Mouse (Mus musculus): ENCODE measurements around the gene Afap1. TPM values are rescaled to one million over a fixed set of nuclear protein-coding genes. Genes with fewer than 3 reads are reported as not detected.
A peak's percentile ranks its signal among the peaks of the same experiment; 100 is the strongest.

Afap1 gene
- polyA plus RNA-seq (2015; fragmentation: Nextera tagmentation; extraction: Ambion mirVana), result 68.7 and 73.0 TPM in 2 replicates

DNA sequence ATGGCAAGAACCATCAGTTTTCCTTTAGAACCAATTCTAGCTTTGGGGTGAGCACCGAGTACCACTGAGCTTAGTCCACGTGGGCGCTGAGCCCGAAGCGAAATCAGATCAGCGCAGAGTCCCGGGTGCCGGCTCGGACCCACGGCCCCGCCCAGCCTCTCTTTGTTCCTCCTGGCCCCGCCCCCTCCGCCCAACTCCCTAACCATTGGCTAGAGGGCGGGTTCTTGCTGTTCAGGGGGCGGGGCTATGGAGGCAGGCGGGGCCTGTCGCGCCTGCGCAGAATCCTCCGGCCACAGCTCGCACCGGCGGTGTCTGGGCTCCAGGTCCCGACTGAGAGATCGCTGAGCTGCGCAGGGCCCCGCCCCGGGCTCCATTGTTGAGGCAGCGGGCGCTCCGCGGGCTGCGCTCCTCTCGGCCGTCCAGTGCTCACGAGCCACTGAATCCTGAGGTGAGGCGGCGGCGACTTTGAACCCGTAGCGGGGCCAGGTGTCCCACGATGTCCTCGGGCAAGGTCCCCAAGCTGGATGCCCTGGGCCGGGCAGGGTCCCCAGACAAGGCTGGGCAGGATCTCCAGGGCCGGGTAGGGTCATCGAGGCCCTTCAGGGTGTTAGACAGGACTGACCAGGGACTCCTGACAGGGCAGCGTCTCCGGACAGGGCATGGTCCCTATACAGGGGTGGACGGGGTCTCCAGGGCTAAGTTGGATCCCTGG is at the start of gene Afap1:
TSS of gene Afap1 (plus strand) at position 227 of the 712 bp plus-strand sequence.
- H3K36me3 ChIP-seq, result no peaks in the 10 kb centered on the region
- peaks cover 43% of the 10 kb centered on the region for H3K4me1 ChIP-seq (replicated peaks)
- no peaks in the 10 kb centered on the region for H3K27me3 ChIP-seq
- peak within 1 kb of the TSS; percentile 97 for H3K4me2 ChIP-seq (replicated peaks)
- H3K27ac ChIP-seq, result peak within 1 kb of the TSS; percentile 89
- peak; percentile 96 for ATAC-seq
- no peaks in the 10 kb centered on the region for H3K9me3 ChIP-seq
- peak within 1 kb of the TSS; percentile 91 for H3K4me3 ChIP-seq (replicated peaks)
- peak within 1 kb of the TSS; percentile 98 for H3K9ac ChIP-seq (replicated peaks)
- under 1% methylated on average over 49 of the region's 49 CpGs for WGBS

DNA sequence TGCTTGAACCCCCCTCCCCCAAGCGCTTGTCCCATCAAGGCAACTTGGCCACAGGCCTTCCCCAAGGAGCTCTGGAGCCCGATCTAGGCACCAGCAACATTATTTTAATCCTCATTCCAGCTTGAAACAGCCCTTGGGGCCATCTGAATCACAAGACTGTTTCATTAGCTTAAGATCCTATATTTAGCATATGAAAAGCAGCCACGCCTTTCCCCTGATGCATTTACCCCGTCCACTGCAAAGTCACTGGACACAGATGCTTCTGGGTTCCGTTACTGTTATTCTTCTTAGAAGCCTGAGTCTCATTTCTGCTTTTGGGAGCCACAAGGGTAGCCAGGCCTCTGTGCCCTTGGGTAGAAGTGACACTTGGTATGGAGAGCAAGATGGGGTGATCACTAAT is 41.6 kb upstream of the Afap1 start:
- H3K27ac ChIP-seq, result no peak overlapping the region
- no peak overlapping the region for H3K4me2 ChIP-seq (replicated peaks)
- H3K4me1 ChIP-seq (replicated peaks), result peaks cover 11% of the 10 kb centered on the region
- H3K27me3 ChIP-seq, result no peaks in the 10 kb centered on the region
- H3K36me3 ChIP-seq, result no peaks in the 10 kb centered on the region
- ATAC-seq, result no peak
- no peak overlapping the region for H3K4me3 ChIP-seq (replicated peaks)
- no peaks in the 10 kb centered on the region for H3K9me3 ChIP-seq
- 36% methylated on average over 5 of the region's 5 CpGs for WGBS
- no peak overlapping the region for H3K9ac ChIP-seq (replicated peaks)

DNA sequence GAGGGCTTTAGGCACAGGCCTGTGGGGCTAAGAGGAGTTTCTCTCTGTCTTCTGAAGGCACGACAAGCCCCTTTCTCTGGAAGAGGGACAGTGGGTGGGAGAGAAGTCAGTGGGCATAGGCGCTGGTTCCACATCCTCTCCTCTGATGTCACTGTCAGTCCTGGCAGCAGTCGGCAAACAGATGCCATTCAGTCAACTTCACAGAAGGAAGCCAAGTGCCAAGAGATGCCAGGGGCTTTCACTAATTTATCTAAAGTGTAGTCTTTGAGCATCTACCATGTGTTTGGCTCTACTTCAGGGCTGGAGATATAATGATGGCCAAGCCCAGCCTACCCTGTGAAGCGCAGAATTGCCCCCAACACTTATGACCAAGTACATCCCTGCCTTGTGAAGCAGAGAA is 39.7 kb upstream of the Afap1 start:
- H3K9ac ChIP-seq (replicated peaks), result no peak overlapping the region
- no peak overlapping the region for H3K4me2 ChIP-seq (replicated peaks)
- ATAC-seq, result no peak
- H3K4me3 ChIP-seq (replicated peaks), result no peak overlapping the region
- no peaks in the 10 kb centered on the region for H3K36me3 ChIP-seq
- H3K4me1 ChIP-seq (replicated peaks), result peaks cover 11% of the 10 kb centered on the region
- no peaks in the 10 kb centered on the region for H3K9me3 ChIP-seq
- 98% methylated on average over 4 of the region's 4 CpGs for WGBS
- no peaks in the 10 kb centered on the region for H3K27me3 ChIP-seq
- H3K27ac ChIP-seq, result no peak overlapping the region

DNA sequence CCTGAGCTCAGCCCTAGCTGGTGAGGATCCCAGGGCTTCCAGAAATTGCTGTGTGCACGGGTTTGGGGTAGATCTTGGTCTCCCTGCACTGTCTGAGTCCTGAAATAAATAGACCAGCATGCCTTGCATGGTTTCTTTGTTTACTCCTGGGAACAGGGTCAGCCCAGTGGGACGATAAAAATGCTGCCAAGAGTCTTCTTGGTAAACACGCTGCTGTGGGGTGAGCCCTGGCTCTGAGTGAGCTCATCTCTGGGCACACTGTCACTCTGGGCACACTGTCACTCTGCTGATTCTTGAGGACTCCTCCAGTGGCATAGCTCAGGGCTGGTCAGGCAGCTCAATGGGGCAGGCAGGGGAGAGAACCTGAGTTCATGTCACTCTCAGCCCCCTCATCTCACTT is 36.9 kb upstream of the Afap1 start:
- 49% methylated on average over 3 of the region's 3 CpGs for WGBS
- Histone ChIP-seq H3K9ac (replicated peaks) (no peak overlapping the region), H3K4me2 (replicated peaks) (no peak overlapping the region), H3K27ac (no peak overlapping the region), H3K36me3 (no peaks in the 10 kb centered on the region), H3K4me3 (replicated peaks) (no peak overlapping the region), H3K27me3 (no peaks in the 10 kb centered on the region), H3K4me1 (replicated peaks) (peaks cover 5% of the 10 kb centered on the region), H3K9me3 (no peaks in the 10 kb centered on the region)
- no peak for ATAC-seq

DNA sequence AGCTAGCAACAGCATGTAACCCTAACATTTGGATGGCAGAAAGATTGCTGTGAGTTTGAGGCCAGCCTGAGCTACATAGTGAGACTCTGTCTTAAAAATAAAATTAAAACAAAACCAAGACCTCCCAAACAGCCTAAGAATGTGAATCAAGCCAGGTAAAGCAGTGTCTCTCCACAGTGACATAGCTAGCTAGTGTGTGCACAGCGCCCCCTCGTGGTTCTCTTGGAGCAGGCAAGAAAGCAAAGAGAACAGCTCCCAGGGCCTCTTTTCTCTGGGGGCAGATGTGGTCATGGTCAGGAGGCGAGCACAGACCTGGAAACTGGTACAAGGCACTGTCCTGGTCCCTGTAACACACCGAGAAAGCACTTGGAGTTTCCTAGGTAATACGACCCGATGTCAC is 35.0 kb upstream of the Afap1 start:
- Histone ChIP-seq H3K4me3 (replicated peaks) (no peak overlapping the region), H3K4me1 (replicated peaks) (no peaks in the 10 kb centered on the region), H3K27ac (no peak overlapping the region), H3K4me2 (replicated peaks) (no peak overlapping the region), H3K27me3 (no peaks in the 10 kb centered on the region), H3K9me3 (no peaks in the 10 kb centered on the region), H3K36me3 (no peaks in the 10 kb centered on the region), H3K9ac (replicated peaks) (no peak overlapping the region)
- WGBS, result 21% methylated on average over 6 of the region's 6 CpGs
- peak; percentile 61; the same call in 1 of the 2 replicates for ATAC-seq

DNA sequence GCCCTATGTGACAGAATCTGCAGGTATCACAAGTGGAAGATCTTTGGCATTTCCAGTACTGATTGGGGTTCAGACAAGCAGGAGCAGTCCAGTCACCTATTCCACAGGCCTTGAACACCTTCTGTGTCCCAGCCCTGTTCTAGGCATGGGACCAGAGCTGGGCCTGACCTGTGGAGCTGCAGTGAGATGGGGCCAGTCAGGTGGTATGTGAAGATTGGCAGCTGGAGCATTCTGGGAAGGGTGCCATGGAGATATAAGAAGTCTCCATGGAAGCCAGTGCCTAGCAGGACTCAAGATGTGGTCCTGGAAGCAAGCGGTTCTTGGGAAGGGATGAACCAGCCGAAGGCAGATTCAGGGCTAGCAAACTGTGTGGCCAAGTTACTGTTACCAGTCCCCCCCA is 31.7 kb upstream of the Afap1 start:
- no peak overlapping the region for H3K4me3 ChIP-seq (replicated peaks)
- WGBS, result 100% methylated on average over 2 of the region's 2 CpGs
- ATAC-seq, result no peak

DNA sequence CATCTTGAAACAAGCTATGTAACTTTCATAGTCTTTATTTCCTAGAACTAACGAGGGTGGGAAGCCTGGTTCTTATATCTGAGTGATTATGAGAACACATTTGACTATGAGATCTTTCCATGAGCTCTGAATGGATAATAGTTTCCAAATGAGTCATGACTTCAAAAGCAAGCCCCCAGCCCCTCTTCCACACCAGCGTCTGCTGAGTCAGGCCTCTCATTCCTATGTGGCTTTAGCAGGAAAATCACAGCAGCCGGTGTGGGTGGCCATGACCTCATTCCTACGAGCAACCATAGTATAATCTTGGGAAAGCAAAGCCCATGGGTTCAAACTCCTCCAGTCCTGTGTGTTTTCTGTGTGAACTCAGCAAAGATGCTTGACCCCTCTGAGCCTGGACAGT is 23.1 kb upstream of the Afap1 start:
- WGBS, result 86% methylated on average over 4 of the region's 4 CpGs
- Histone ChIP-seq H3K27ac (no peak overlapping the region), H3K4me3 (replicated peaks) (no peak overlapping the region), H3K27me3 (no peaks in the 10 kb centered on the region), H3K9ac (replicated peaks) (no peak overlapping the region), H3K36me3 (no peaks in the 10 kb centered on the region), H3K4me1 (replicated peaks) (peaks cover 7% of the 10 kb centered on the region; the same call in 1 of the 2 replicates), H3K9me3 (no peaks in the 10 kb centered on the region), H3K4me2 (replicated peaks) (no peak overlapping the region)
- ATAC-seq, result no peak; the same call in 1 of the 2 replicates

More for the DNA sequence above, 31.7 kb upstream of the Afap1 start:
- Histone ChIP-seq H3K27me3 (no peaks in the 10 kb centered on the region), H3K9ac (replicated peaks) (no peak overlapping the region), H3K9me3 (no peaks in the 10 kb centered on the region), H3K4me1 (replicated peaks) (no peaks in the 10 kb centered on the region), H3K27ac (no peak overlapping the region), H3K4me2 (replicated peaks) (no peak overlapping the region), H3K36me3 (no peaks in the 10 kb centered on the region)

DNA sequence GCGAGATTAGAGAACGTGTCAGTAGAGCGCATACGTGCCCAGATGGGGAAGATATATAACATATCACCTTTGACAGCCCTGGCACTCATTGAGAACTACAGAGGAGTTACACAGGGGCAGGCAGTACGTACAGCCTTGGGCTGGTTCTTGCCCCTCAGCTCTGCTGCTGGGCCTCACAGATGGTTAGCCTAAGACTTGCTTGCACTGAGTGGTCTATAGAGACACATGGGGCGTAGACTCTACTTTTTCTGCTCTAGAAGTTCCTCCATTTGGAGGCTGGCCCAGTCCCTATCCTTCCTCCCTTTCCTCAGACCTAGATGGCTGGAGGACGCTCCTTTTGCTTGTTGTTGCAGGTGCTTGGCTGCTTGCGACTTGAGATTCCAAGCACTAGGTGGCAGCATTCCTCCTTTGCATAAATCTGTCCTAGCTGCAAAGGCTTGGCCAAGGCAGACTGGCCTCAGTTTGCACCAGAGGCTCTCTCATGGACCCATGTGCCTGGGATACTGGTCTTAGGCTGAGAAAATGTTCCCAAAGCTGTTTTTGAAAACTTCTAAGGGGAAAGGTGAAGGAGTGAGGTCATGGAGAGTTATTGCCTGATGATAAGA is 22.6 kb upstream of the Afap1 start:
- peak; percentile 86 for ATAC-seq
- 64% methylated on average over 8 of the region's 8 CpGs for WGBS
- Histone ChIP-seq H3K4me3 (replicated peaks) (no peak overlapping the region), H3K27me3 (no peaks in the 10 kb centered on the region), H3K36me3 (no peaks in the 10 kb centered on the region), H3K4me1 (replicated peaks) (peaks cover 7% of the 10 kb centered on the region; the same call in 1 of the 2 replicates), H3K9ac (replicated peaks) (no peak overlapping the region), H3K27ac (no peak overlapping the region), H3K9me3 (no peaks in the 10 kb centered on the region), H3K4me2 (replicated peaks) (no peak overlapping the region)

DNA sequence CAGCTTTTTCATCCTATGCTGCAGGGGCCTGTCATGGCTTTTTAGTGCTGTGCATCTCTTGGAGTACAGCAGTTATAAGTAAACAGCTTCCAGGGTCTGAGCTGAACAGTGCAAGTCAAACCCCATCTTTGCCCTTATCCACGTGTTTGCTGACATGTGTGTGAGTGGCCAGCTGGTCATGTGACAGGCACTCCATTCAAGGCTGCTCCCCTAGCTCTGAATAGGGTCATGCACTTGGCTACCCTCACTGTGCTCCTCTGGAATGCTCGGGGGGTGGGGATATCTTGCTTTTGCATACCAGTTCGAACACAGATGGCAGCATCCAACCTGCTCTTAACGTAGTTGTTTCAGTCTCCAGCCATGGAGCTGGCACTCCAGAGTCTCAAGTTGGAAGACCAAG is 19.7 kb upstream of the Afap1 start:
- H3K9me3 ChIP-seq, result no peaks in the 10 kb centered on the region
- H3K36me3 ChIP-seq, result no peaks in the 10 kb centered on the region
- no peaks in the 10 kb centered on the region for H3K27me3 ChIP-seq
- ATAC-seq, result no peak
- H3K4me2 ChIP-seq (replicated peaks), result no peak overlapping the region
- no peak overlapping the region for H3K4me3 ChIP-seq (replicated peaks)
- no peak overlapping the region for H3K9ac ChIP-seq (replicated peaks)
- WGBS, result 37% methylated on average over 4 of the region's 4 CpGs
- H3K4me1 ChIP-seq (replicated peaks), result peaks cover 7% of the 10 kb centered on the region; the same call in 1 of the 2 replicates
- no peak overlapping the region for H3K27ac ChIP-seq

DNA sequence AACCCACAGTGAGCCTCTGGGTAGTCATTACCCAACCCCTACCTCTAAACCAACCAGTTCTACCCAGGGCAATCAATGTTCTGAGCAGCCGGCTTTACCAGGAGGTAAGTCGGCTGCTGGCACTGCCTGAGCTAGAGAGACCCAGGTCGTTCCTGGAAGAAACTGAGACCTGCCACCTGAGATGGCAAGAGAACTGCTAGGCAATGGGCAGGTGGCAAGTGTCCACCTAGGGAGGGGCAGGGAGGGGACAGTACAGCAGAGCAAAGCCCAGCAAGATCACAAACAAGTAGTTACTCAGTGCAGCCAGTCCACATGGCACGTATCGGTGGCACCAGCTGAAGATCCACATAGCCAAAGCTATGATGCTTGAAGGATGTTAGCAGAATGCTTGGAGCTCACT is 16.9 kb upstream of the Afap1 start:
- WGBS, result 96% methylated on average over 5 of the region's 5 CpGs
- no peak for ATAC-seq
- Histone ChIP-seq H3K9me3 (no peaks in the 10 kb centered on the region), H3K4me2 (replicated peaks) (no peak overlapping the region), H3K36me3 (no peaks in the 10 kb centered on the region), H3K27ac (no peak overlapping the region), H3K4me3 (replicated peaks) (no peak overlapping the region), H3K9ac (replicated peaks) (no peak overlapping the region), H3K4me1 (replicated peaks) (peaks cover 11% of the 10 kb centered on the region), H3K27me3 (no peaks in the 10 kb centered on the region)

DNA sequence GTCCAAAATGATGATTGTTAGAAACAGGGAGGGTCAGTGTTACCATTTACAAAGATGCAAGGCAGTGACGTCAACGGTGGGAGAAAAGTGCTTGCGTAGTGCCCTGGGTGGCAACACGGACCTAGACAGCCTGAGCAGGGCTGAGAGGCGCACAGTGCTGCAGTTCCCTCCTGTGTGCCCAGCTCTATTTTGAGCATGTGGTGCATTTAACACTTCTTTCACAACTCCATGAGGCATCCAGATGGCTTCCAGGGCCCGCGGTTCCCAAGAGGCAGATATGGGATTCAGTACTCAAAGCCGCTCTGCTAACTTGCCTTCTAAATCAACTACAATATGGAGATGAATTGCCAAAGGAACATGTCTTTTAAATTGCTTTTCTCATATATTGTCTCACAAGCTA is 13.9 kb upstream of the Afap1 start:
- no peak for ATAC-seq
- H3K9me3 ChIP-seq, result no peaks in the 10 kb centered on the region
- H3K9ac ChIP-seq (replicated peaks), result no peak overlapping the region
- H3K4me1 ChIP-seq (replicated peaks), result peaks cover 6% of the 10 kb centered on the region; the same call in 1 of the 2 replicates
- H3K4me2 ChIP-seq (replicated peaks), result no peak overlapping the region
- no peaks in the 10 kb centered on the region for H3K36me3 ChIP-seq
- H3K4me3 ChIP-seq (replicated peaks), result no peak overlapping the region
- WGBS, result 83% methylated on average over 8 of the region's 8 CpGs
- no peak overlapping the region for H3K27ac ChIP-seq
- H3K27me3 ChIP-seq, result no peaks in the 10 kb centered on the region

DNA sequence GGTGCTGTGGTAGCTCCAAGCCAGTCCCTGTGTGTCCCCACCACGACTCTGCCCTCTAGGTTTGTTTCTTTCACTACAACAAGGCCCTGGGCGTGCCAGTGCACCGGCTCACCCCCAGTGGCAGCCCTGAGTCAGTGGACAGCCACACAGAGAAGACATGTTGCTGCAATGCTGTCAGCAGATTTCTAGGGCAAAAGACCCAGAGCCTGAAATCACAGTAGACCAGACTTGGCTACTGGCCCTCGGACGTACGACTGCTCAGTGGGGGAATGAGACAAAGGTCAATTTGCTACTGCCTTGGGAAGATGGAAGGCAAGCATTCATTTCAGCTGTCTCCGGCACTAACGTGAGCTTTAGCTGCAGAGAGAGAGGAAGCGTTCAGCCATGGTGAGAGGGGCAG is 10.7 kb upstream of the Afap1 start:
- no peak for ATAC-seq
- H3K9ac ChIP-seq (replicated peaks), result no peak overlapping the region

More for the DNA sequence above, 10.7 kb upstream of the Afap1 start:
- Histone ChIP-seq H3K4me3 (replicated peaks) (no peak overlapping the region), H3K9me3 (no peaks in the 10 kb centered on the region), H3K36me3 (no peaks in the 10 kb centered on the region), H3K27me3 (no peaks in the 10 kb centered on the region; the same call in 1 of the 2 replicates), H3K4me2 (replicated peaks) (no peak overlapping the region), H3K27ac (no peak overlapping the region), H3K4me1 (replicated peaks) (peaks cover 6% of the 10 kb centered on the region; the same call in 1 of the 2 replicates)
- WGBS, result 56% methylated on average over 9 of the region's 9 CpGs

Data from midbrain, embryonic 13.5 days (tissue).